Mouse (Mus musculus): ENCODE data around the gene Shld1. TPM values are rescaled to one million over a fixed set of nuclear protein-coding genes. Genes with fewer than 3 reads are reported as not detected.
A peak's percentile ranks its signal among the peaks of the same experiment; 100 is the strongest.

The Shld1 gene
- total RNA-seq, 2 experiments from 2014 or later, result 12.4 to 12.7 TPM

DNA sequence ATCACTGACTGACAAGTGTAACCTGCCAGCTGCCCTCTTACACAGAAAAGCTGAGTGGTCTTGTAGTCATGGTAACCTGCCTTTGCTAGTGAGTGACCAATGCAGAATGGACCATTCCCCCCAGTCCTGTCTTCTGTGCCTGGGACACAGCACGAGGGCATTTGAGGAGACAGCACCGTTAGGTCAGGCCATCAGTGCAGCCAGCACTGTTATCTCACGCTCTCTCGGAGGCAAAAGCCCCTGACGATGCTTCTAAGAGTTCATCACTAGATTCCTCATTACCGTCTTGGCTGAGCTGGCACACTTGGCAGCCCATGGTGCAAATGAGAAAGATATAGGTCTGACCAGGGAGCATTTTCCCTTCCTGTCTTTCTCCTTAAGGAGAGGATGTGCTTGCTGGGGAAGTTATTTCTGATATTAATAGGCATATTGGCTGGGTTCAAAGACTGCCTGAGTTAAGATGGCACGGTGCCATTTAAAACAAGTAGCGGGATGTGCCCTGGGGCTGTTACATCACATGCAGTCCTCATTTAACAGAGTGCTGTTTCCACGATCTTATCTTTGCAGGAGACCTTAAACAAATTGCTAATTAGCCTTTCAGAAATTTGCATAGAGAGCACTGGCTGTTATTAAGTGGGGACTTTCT is 34.3 kb downstream of the Shld1 start:
- no peak for DNase-seq (ENCODE audit: low spot score in 2 of 2)

DNA sequence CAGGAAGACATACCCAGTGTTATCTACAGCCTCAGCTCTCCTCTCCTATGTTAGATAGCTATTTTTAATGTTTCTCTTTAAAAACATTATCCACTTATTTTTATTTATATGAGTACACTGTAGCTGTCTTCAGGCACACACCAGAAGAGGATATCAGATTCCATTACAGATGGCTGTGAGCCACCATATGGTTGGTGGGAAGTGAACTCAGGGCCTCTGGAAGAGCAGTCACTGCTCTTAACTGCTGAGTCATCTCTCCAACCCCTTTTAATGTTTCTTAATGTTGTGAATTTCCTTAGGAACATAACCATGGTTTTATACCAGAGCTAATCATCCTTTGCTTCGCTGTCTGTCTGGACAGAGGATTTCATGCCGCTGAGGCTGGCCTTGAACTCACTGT is 35.1 kb downstream of the Shld1 start:
- no peak for DNase-seq (ENCODE audit: low spot score in 2 of 2)

DNA sequence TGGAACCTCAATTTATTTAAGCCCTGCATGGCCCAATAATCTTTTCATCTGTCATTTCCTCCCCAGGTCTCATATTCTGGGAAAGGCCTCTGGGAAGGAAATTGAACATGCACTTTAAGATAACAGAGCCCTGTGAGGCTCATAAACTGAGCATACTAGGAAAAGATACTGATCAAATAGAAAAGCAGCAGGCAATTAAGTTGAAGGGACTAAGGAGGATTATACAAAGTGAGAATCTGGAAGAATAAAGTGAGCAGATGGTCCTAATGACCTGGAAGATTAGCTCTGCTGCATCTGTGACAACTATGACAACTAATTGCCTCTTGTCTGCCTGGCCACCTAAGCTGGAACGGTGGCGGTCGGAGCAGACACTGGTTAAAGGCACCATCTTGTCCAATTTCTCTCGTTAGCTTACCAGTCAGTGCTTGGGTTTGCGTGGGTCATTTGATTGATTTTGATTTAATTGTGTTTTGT is 37.3 kb downstream of the Shld1 start:
- no peak for DNase-seq (ENCODE audit: low spot score in 2 of 2)

DNA sequence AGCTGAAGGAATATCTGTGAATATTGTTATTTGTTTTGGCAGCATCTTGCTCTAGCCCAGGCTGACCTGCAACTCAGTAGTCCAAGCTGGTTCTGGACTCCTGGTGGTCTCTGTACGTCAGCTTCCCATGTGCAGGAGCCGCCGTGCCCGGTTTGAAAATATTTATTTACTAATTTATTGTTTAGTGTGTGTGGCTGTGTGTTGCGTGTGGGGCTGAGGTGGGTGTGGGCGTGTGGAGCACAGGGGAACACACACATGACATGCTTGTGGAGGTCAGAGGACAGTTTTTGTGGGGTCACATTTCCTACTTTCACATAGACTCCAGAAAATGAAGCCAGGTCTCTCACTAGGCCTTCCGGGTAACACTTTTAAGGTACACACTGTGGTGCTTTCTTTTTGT is 37.8 kb downstream of the Shld1 start:
- no peak for DNase-seq (ENCODE audit: low spot score in 2 of 2)

DNA sequence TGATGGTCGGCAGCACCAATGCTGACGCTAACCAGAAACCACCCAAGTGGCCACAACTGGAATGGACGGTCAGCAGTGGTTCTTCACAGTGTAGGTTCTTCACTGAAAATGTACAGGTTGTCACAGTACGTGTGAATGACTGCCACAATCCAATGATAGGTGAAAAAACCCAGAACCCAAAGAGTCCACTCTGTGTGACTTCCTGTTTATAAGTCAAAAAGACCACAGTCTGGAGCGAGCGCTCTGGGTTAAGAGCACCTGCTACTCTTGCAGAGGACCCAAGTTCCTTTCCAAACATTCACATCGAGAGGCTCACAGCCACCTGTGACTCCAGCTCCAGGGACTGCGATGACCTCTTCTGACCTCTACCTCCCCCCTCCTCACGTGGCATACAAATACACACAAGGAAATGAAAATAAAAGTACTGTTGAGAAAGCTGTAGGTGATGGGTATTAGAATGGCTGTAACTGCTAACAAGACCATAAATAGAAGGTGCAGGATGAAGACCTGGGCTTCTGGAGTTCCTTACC is 38.7 kb downstream of the Shld1 start:
- no peak for DNase-seq (ENCODE audit: low spot score in 2 of 2)

DNA sequence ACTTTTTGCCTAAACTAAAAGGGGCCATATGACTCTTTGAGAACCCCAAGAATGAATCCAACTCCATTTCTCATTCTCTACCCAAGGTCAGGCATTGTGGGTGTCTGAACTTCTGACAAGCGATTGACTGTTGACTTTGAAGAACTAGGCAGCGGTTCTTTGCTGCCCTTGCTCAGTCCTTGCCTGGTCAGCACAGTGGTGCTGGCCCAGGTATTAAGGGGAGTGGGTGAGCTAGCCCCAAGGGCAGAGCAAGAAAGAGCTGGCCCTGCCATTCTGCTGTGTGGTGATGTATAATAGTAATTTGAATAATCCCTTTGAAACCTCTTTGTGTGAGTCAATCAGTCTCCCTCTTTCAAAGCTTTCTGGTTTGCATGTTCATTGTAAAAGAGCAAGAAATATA is 39.4 kb downstream of the Shld1 start:
- no peak for DNase-seq (ENCODE audit: low spot score in 2 of 2)

DNA sequence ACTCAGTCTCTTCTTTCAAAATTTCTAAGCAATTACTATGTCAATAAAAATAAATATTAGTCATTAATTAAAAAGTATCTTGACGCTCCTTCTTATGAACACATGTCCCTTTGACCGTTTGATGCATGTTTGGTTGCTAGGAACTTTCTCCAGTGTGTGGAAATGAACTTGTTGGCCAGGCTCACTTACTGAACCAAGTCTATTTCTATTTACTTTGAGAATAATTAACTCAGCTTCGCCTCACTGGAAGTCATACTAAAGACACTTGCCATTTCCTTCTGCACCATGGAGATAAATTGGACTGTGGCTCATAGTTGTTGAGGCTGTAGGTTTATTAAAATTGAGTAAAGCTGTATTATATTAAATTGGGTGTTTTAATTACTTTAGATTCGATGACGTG is 46.2 kb downstream of the Shld1 start:
- DNase-seq (ENCODE audit: low spot score in 2 of 2), result no peak

DNA sequence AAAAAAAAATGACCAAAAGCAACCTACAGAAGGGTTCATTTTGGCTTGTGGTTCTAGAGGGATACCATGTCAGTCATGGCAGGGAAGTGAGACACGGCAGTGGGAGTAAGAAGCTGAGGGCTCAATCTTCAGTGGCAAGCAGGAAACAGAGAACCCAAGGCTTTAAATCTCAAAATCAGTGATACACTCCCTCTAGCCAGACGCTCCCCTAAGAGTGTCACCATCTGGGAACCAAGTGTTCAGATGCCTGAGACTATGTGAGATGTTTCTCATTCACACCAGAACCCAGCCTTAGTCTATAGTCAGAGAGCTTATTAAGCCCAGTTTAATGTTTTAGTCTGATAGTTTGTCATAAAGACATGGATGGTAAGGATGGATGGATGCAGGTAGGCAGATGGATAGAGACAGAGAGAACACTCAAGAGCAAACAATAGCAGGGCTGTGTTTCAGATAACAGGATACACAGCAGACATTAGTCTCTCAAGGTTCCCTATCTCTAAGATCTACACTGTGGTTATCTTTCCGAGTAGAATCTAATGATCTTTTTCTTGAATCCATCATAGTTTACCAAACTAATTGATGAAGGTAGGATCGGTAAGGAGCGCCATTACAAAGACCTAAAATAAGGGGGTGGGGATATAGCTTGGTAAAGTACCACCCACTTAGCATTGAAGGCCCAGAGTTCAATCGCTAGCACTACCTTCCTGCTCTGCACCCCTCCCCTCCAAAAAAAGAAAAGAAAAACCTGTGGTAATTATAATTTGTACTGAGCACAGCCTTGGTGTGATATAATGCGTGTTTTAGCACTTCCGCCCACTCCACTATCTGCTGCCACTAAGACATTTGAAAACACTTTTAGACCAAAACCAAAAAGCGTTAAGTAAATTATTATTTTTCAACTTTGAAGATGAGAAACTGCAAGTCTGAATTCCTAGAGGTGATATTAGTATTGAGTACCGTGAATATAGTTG is 47.2 kb downstream of the Shld1 start:
- no peak for DNase-seq (ENCODE audit: low spot score in 2 of 2)

DNA sequence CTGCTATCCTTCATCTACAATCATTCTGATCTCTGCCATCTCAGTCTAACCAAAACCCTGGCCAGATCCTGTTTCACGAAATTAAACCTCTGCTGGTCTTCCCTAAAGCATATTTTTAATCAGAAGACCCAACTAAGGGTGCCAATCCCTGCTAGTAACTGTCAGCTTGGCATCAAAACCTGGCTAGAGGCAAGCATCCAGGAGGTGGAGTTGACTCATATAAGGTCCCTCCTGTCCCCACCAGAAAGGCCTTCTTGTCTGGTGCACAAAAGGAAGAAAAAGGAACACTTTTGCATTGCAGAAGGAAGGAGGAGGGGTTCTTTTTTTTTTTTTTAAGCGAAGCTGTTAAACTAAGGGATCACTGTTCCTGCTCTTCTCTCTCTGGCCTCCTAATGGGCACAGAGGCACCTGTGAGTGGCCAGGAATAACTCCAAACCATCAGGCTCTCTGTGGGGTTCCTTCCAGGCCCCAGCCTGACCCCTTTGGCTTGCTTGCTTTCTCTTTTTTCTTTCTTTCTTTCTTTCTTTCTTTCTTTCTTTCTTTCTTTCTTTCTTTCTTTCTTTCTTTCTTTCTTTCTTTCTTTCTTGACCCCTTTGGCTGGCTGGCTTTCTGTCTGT is 52.2 kb downstream of the Shld1 start:
- no peak for DNase-seq (ENCODE audit: low spot score in 2 of 2)

DNA sequence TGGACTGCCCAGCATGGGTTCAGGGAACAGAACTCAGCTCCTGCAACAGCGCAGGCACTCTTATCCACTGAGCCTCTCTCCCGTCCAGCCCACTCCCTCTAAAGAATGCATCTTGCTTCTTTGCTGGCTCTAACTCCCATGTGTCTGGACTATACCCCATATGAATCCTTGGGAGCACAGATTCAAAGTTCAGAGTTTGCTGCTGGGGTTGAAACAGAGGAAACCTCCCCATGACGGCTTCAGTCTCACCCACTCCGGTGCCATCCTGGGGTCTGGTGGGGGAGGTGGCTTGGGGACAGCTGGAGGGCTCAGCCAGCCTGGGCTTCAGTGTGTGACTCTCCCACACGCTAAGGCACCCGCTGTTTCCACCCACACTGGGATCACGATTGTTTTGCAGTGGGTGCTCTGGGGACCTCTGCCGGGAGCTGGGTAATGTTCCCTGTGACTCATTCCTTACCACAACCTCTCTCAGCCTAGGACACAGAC is 55.2 kb downstream of the Shld1 start:
- no peak for DNase-seq (ENCODE audit: low spot score in 2 of 2)

DNA sequence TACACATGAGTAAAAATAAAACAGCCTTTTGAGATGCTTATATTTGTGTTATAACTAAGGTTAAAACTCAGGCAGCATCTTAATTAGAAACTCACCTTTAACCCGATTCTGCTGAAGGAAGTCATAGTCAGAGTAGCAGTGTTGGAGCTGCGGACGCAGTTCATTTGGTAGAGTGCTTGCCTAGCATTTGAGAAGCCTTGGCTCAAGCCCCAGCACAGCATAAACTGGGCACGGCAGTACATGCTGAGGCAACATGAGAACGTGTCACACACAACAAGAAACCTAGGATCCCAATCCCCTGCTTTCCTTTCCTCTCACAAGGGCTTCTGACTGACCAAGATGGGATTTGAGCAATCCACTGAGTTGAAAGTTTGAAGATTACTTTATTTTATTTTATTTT is 58.1 kb downstream of the Shld1 start:
- no peak for DNase-seq (ENCODE audit: low spot score in 2 of 2)

DNA sequence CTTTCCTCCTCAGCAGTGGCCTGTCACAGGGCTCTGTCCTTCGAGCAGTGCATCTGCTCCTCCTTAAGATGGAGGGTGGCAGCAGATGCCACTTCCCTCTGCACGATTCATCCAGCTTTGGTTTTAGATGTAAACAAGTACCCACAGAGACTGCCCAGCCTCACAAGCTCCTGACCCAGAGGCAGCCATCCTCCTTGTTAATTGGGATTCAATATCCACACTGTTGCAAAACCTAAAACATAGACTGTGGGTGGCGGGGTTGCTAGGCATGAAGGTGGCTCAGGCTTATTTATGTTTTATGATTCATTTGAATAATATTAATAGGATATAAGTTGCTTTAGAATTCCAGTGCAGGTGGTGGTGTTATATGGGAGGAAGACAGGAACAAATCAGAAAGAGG is 59.4 kb downstream of the Shld1 start:
- no peak for DNase-seq (ENCODE audit: low spot score in 2 of 2)

DNA sequence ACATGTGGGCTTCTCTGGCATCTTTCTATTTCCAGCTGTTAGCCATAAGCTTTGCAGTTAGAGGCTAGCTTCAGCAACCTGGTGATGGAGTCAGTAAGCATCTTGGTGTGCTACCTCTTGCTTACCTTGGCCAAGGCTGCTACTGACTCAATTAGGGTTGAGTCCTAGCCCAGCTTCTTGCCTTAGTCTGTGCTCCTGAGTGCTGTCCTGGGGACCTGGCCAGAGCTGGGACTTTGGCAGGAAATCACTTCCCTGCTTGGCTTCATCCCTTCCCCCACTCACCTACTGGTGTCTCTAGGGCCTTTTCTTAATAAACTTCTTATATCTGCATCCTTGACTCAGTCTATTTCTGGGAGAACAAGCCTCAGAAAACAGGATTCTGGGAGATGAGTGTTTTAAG is 64.0 kb downstream of the Shld1 start:
- DNase-seq (ENCODE audit: low spot score in 2 of 2), result no peak

DNA sequence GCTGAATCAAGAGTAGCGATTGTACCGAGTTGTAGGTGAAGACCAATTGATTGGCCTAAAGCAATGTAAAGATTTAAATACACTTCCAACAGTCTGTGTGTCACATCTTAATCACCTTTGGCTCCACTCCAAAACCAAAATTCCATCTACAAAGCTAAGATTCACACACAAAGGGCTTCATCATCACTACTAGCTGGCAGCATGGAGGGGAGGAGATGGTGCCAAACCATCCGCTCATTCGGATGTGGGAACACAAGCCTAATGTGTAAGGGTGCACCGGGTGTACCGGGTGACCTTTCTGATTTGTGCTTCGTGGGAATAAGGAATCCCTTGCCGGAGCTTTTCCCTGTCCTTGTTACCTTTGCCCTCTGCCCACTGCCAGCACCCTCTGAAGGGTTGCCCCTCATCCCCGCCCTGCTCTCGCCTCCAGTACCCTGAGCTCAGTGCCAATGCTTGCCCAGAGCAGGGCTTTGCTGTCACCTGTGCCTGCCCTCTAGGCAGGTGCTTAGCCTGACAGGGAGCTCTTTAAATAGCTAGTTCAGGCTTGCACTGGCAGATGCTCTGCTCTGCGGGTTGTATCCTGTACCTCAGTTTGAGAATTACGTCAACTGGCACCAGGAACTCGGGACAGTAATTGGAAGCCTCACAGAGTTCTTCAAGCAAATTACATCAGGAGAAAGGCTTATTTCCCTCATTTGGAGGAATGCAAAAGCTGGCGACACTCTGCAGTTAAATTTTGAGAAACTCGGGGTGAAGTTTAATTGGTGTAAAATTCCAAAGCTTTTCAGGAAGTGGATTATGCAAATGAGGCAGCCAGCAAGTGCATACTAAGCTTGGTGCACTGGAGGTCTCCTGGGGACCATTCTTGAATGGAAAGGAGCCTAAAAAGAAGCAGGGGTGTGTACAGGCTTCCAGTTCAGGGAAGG is 64.7 kb downstream of the Shld1 start:
- no peak for DNase-seq (ENCODE audit: low spot score in 2 of 2)

DNA sequence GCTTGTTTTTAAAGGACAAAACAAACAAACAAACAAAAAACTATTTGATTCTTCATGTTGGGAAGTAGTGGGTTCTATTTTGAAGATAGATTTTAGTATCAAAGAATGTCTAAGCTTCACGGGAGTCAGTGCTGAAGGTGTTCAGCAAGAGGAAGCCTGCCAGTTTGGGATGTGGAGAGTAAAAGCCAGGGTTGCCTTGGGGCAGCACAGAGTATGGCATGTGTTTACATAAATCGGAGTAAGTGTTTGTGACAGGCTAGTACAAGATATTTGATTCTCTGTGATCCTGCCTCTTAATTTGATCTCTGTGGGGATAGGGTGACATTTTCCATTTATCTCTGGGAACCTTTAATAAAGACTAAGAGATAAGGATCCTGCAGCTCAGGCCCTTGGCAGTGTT is 65.7 kb downstream of the Shld1 start:
- no peak for DNase-seq (ENCODE audit: low spot score in 2 of 2)

DNA sequence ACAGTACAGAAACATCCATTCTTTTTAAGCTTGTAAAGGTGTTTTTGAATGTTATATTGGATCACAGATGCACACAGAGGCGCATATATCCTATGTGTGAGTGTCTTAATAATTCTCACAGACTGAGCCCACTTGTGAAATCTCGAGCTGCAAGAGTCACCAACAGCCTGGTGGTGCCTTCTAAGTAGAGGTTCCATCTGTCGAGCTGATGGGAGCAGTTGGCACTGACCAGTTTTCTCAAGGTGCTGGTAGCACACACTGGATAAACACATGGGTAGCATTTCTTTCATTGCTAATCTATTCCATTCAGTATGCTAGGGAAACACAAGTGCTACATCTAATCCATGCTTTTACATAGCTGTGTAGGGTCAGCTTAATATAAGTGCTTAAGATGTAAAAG is 66.4 kb downstream of the Shld1 start:
- DNase-seq (ENCODE audit: low spot score in 2 of 2), result no peak

DNA sequence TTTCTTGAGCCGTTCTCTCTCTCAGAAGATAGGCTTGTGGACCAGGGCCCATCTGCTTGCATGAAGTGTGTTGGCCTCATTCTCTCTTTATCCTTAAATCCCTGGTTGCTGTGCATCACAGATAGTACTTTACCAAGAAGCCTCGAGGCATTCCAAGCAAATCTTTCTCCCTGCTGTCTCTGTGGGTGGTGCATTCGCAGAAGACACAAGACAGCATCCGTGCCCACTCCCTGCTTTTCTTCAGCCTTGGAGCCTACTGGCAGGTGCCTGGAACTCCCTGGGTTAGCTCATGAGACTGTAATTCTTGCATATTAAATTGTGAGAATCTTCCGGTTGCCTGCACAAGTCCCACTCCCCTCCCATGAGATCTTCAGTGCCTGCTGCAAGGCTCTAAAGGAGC is 71.2 kb downstream of the Shld1 start:
- DNase-seq (ENCODE audit: low spot score in 2 of 2), result no peak

DNA sequence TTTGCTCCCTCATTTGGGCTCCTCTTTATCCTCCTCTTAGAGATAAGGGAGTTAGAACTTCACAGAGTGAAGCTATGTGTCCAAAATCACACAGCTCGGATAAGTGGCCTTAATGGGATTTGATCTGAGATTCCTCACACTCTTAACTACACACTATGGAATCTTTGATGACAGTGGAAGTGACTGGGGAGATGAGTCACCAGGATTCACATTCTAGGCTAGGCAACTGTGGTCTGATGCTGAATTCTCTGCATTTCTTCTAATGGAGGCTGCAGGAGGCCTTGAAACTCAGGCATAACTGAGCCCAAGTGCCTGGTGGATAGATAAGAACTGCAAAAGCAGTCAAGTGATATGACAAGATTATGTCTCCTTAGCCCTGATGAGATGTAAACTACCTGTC is 84.1 kb downstream of the Shld1 start:
- no peak for DNase-seq (ENCODE audit: low spot score in 2 of 2)

DNA sequence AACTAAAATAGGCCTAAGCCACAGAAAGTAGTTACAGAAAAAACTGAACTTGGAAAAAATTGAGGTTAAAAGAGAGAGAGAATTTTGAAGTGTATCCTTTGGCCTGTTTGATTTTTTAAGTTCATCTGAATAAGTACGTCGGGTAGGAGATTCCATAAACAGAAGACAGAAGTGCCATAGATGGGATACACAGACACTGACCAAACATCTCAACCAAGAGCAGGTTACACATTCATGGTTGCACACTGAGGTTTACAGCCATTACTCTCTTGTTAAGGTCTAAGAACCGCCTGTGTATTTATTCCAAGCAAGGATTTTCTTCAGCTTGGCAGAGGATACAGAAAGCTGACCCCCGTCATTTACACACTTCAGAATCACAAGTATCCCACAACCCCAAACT is 94.2 kb downstream of the Shld1 start, which contains the start of gene Chgb:
TSS of gene Chgb (plus strand) at position 301 of the 400 bp plus-strand sequence.
- DNase-seq (ENCODE audit: low spot score in 2 of 2), result no peak

DNA sequence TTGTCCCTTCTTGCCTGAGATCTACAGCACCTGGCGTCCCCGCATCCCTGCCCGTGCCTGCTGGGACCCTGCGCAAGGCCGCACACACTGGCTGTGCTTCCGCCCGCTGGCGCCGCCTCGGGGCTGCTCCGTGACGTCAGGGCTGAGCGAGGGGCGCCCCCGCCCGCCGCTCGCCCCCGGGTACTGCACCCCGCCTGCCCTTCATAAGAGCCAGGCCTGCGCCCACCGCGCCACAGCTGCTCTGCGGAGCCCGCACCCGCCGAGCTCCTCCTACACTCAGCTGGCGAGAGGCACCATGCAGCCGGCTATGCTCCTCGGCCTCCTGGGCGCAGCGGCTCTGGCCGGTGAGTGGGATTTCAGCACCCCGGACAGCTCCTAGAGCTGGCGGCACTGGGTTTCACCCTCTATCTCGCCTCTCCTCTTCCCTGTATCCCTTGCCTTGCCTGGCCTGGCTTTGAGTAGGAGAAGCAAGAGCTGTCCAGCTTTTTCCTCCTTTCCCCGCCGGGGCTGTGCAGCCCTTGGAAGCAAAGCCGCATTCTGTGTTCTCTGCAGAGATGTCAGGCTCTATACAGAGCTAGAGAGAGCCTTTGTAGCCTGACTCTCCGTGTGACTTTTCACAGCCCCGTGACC is 94.8 kb downstream of the Shld1 start:
- DNase-seq (ENCODE audit: low spot score in 2 of 2), result peak; percentile 86 to 87
